Mouse (Mus musculus) cortical plate, adult 2 months (tissue): Measurements from ENCODE around the gene Stx1b. TPM values are rescaled to one million over a fixed set of nuclear protein-coding genes. Genes with fewer than 3 reads are reported as not detected.
A peak's percentile ranks its signal among the peaks of the same experiment; 100 is the strongest.

Experiments
- H3K27ac ChIP-seq: fragments of 200-500 bp; 2 replicates; pipeline ENCODE4 v1.5.1; 2012; ENCODE audit warnings: low read length, control low read depth, inconsistent platforms; ENCODE audit not compliant: insufficient read depth
- H3K4me1 ChIP-seq: fragments of 200-500 bp; 2 replicates; pipeline ENCODE4 v1.6.1; 2011; ENCODE audit warnings: low read length; ENCODE audit not compliant: control insufficient read depth, insufficient read depth
- H3K4me3 ChIP-seq: fragments of 200-500 bp; 2 replicates; pipeline ENCODE4 v1.5.1; 2011; ENCODE audit warnings: mild to moderate bottlenecking, low read length, control low read depth; ENCODE audit not compliant: insufficient read depth
- CTCF ChIP-seq: fragments of 200-500 bp; IDR thresholded peaks from 2 replicates; pipeline ENCODE4 v1.5.1; 2011; ENCODE audit warnings: mild to moderate bottlenecking, control low read depth, low read length; ENCODE audit not compliant: insufficient read depth; ENCODE audit errors: extremely low read depth
- POLR2A ChIP-seq: fragments of 200-500 bp; IDR thresholded peaks from 2 replicates; pipeline ENCODE4 v1.6.1; 2011; ENCODE audit warnings: mild to moderate bottlenecking, low read length, control low read depth; ENCODE audit not compliant: insufficient read depth; ENCODE audit errors: extremely low read depth
- polyA plus RNA-seq: library from polyadenylated mRNA; depleted of rRNA; stranded (reverse); fragments of >200 nt; gene quantifications from 2 replicates; pipeline ENCODE4 v1.2.3, GENCODE M21; 2012

Stx1b gene
- polyA plus RNA-seq, 1 experiment: 383 TPM

GRCm38 (mm10) chr7:127770039-127770905 is 54.1 kb downstream of the Stx1b start:
- peak overlapping the region; percentile 46 for H3K4me3 ChIP-seq
- TF ChIP-seq CTCF (no peak), POLR2A (no peak)
- H3K27ac ChIP-seq: peak overlapping the region; percentile 89
- no peaks in the 10 kb centered on the region; the same call in 1 of the 2 replicates for H3K4me1 ChIP-seq

GRCm38 (mm10) chr7:127769651-127770038 is 54.7 kb downstream of the Stx1b start, which contains the start of gene Orai3:
Gene Orai3 (plus strand): TSS chr7:127769815.
- H3K27ac ChIP-seq: peak within 1 kb of the TSS; percentile 89
- H3K4me1 ChIP-seq: no peaks in the 10 kb centered on the region; the same call in 1 of the 2 replicates
- H3K4me3 ChIP-seq: peak within 1 kb of the TSS; percentile 46
- TF ChIP-seq POLR2A: peak; percentile 92
- TF ChIP-seq CTCF: no peak

GRCm38 (mm10) chr7:127768997-127769593 is 55.3 kb downstream of the Stx1b start:
- H3K27ac ChIP-seq: peak overlapping the region; percentile 84
- no peaks in the 10 kb centered on the region; the same call in 1 of the 2 replicates for H3K4me1 ChIP-seq
- TF ChIP-seq CTCF (no peak), POLR2A (no peak)
- peak overlapping the region; percentile 46 for H3K4me3 ChIP-seq

GRCm38 (mm10) chr7:127768346-127768996 is 55.9 kb downstream of the Stx1b start:
- Histone ChIP-seq H3K27ac (no peak overlapping the region), H3K4me3 (no peak overlapping the region), H3K4me1 (no peaks in the 10 kb centered on the region; the same call in 1 of the 2 replicates)
- no peak for TF ChIP-seq CTCF
- peak; percentile 11; the same call in 1 of the 2 replicates for TF ChIP-seq POLR2A

GRCm38 (mm10) chr7:127767671-127768345 is 56.5 kb downstream of the Stx1b start:
- H3K4me1 ChIP-seq: no peaks in the 10 kb centered on the region; the same call in 1 of the 2 replicates
- no peak overlapping the region for H3K4me3 ChIP-seq
- TF ChIP-seq POLR2A (no peak), CTCF (no peak)
- no peak overlapping the region for H3K27ac ChIP-seq

- H3K27ac ChIP-seq: no peak overlapping the region
- TF ChIP-seq POLR2A (no peak), CTCF (no peak)
- H3K4me1 ChIP-seq: no peaks in the 10 kb centered on the region; the same call in 1 of the 2 replicates
- no peak overlapping the region for H3K4me3 ChIP-seq
Observed at GRCm38 (mm10) chr7:127766851-127767609, 57.3 kb downstream of the Stx1b start.

- Histone ChIP-seq H3K4me3 (no peak overlapping the region), H3K27ac (no peak overlapping the region), H3K4me1 (no peaks in the 10 kb centered on the region; the same call in 1 of the 2 replicates)
- no peak for TF ChIP-seq CTCF
Observed at GRCm38 (mm10) chr7:127765756-127766155, 58.6 kb downstream of the Stx1b start.

- no peak for TF ChIP-seq POLR2A
- TF ChIP-seq CTCF: no peak
- Histone ChIP-seq H3K27ac (no peak overlapping the region), H3K4me1 (peaks cover 2% of the 10 kb centered on the region; the same call in 1 of the 2 replicates), H3K4me3 (no peak overlapping the region)
Observed at GRCm38 (mm10) chr7:127763642-127764041, 60.7 kb downstream of the Stx1b start.

GRCm38 (mm10) chr7:127761026-127761425 is 63.3 kb downstream of the Stx1b start:
- Histone ChIP-seq H3K4me1 (peaks cover 3% of the 10 kb centered on the region; the same call in 1 of the 2 replicates), H3K4me3 (no peak overlapping the region), H3K27ac (no peak overlapping the region)
- TF ChIP-seq CTCF (peak; percentile 89), POLR2A (no peak)

GRCm38 (mm10) chr7:127760478-127760877 is 63.9 kb downstream of the Stx1b start:
- TF ChIP-seq POLR2A (no peak), CTCF (no peak)
- Histone ChIP-seq H3K27ac (no peak overlapping the region), H3K4me3 (no peak overlapping the region), H3K4me1 (peaks cover 5% of the 10 kb centered on the region; the same call in 1 of the 2 replicates)
